Mouse (Mus musculus): ENCODE data around the gene Cops7b. TPM values are rescaled to one million over a fixed set of nuclear protein-coding genes. Genes with fewer than 3 reads are reported as not detected.

The Cops7b gene
- total RNA-seq, 2 experiments from 2014 or later = 19.5 to 21.1 TPM

DNA sequence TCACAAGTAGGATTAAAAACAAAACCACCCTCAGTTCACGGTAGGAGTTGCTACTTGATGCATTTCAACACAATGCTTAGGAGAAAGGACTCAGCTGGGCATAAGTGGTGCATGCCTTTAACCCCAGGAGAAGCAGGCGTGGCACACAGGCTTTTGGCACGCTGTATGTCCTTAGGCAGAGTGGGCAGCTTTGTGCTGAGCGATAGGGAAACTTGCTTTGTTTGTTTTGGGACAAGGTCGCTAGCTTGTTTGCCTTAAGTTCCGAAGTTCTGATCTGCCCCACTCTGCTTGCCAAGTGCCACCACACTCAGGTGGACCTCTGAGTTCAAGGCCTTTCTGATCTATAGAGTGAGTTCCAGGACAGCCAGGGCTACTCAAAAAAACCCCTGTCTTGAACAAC lies 12.6 kb downstream of the Cops7b start:
- DNase-seq (ENCODE audit: low spot score in 2 of 2) = no peak

- peak; percentile 16 to 60 for DNase-seq (ENCODE audit: low spot score in 2 of 2)
Observed at GRCm38 (mm10) chr1:86596512-86596911, 13.8 kb downstream of the Cops7b start.

DNA sequence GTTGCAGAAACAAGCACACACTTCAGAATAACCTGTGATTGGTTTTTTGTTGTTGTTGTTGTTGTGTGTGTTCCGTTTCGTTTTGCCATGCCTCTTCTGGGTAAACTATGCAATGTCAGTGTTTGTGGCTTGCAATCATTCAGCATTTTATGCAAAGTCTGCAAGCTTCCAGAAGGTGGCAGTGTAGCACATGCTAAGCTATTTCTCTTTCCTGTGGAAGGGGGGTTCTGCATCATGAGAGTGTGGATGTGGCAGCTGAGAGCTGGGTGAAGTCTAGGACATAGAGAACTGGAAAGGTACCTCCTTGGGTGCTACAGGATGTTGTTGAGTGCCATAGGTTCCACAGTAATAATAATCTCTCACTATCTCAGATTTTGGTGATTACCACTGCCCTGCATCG lies 15.8 kb downstream of the Cops7b start:
- peak in 1 of 2 experiments; percentile 33 for DNase-seq (ENCODE audit: low spot score in 2 of 2)

DNA sequence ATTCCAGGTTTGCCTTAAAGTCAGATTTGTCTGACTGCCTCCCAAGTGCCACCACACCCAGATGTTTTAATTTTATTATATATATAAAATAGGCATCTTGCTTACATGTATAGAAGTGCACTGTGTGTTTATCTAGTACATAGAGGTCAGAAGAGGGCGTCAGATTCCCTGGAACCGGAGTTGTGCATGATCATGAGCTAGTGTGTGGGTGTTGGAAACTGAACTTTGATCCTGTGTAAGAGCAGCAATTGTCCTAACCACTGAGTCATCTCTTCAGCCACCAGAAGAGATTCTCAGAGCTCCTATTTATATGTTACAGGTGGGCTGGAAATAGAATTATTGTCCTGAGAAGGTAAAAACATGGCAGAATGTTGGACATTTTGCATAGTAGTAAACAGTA lies 17.4 kb downstream of the Cops7b start:
- no peak for DNase-seq (ENCODE audit: low spot score in 2 of 2)

GRCm38 (mm10) chr1:86610954-86611353 lies 28.2 kb downstream of the Cops7b start:
- no peak for DNase-seq (ENCODE audit: low spot score in 2 of 2)

- DNase-seq (ENCODE audit: low spot score in 2 of 2) = no peak
Observed at GRCm38 (mm10) chr1:86612081-86612480, 29.4 kb downstream of the Cops7b start.

DNA sequence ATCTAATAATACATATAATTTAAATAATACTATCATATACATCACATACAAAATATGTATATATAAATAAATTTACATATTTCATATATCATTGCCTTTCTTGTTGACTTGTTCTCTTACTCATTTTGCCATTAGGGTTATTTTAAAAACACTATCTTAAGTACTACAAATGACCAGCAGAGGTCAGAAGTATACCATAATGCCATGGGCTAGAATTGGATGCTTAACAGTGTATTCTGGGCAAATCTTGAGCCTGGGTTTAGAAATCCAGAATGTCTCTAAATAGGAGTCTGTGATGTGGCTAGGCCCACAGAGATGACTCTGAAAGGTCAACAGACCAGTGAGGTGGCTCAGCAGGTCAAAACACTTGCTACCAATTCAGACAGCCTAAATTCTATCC lies 31.6 kb downstream of the Cops7b start:
- DNase-seq (ENCODE audit: low spot score in 2 of 2) = peak in 1 of 2 experiments; percentile 29

GRCm38 (mm10) chr1:86618454-86619125 lies 35.9 kb downstream of the Cops7b start:
- peak; percentile 48 to 91 for DNase-seq (ENCODE audit: low spot score in 2 of 2)

GRCm38 (mm10) chr1:86622296-86622695 lies 39.6 kb downstream of the Cops7b start:
- no peak for DNase-seq (ENCODE audit: low spot score in 2 of 2)

GRCm38 (mm10) chr1:86623001-86624000 lies 40.6 kb downstream of the Cops7b start:
- no peak for DNase-seq (ENCODE audit: low spot score in 2 of 2)

DNA sequence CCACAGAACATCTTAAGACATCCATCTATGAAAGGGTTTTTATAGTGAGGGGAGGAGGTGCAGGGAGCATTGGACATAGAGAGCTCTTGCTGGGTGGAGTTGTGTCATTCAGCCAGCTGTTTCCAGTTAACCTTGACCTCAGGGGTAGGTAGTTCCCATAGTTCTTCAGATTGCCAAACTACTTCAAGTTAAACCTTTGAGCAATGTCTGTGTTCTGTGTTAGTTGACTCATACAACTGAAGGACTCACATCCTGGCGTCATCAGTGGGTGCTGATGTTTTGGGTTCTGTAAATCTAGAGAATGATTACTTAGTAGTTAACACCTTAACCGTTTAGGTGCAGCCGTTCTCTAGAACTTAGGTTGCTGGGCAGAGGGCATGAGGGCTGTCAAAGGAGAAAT lies 45.6 kb downstream of the Cops7b start:
- DNase-seq (ENCODE audit: low spot score in 2 of 2) = no peak

- DNase-seq (ENCODE audit: low spot score in 2 of 2) = no peak
Observed at GRCm38 (mm10) chr1:86629936-86630335, 47.2 kb downstream of the Cops7b start.

GRCm38 (mm10) chr1:86630527-86630926 lies 47.8 kb downstream of the Cops7b start:
- DNase-seq (ENCODE audit: low spot score in 2 of 2) = no peak

DNA sequence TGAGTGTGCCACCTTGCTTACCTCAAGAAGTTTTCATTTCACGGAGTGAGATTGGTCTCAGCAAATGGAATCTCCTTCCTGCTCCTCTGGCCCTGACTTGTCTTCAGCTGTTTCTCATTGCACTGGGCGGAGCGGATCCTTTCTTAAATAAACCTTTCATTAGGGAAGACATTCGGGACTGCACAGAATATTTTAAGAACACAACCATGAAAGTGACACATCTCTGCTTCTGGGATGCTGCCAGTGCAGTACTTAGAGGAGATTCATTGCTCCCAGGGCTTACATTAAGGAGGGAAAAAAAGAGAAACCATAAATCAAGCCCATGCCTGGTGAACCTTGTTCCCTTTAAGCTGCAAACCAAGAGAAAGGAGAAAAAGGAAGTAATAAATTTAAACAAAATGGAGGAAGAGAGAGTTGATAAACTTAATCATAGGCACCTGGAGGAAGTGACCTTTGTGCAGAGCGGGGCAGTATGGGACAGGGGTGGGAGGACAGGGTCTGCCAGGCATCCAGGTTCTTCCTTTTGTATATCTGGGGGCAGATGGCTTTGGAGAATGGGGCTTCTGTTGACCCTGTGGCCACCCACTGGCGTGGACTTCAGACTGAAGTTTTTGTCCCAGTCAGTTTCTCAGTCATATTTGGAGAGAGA lies 50.2 kb downstream of the Cops7b start:
- DNase-seq (ENCODE audit: low spot score in 2 of 2) = no peak

DNA sequence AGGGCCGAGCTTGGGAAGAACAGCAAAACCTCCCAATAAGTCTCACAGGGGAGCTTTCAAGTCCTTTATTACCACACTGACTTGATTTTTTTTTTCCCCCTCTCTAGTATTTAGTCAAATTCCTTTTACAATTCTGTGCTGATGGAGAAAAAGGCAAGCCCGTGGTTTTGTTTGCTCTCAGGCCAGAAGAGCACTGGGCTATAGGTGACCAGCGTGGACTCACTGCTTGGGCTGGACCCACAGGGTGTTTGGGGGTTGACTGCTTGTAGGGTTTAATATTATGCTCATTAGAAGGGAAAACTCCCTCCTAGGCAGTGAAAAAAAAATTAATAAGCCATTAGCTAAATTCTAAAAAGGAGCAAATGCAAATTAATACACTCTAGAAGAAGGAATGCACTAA lies 50.7 kb downstream of the Cops7b start:
- DNase-seq (ENCODE audit: low spot score in 2 of 2) = no peak

- no peak for DNase-seq (ENCODE audit: low spot score in 2 of 2)
Observed at GRCm38 (mm10) chr1:86633840-86634750, 51.4 kb downstream of the Cops7b start.

- peak in 1 of 2 experiments; percentile 34 for DNase-seq (ENCODE audit: low spot score in 2 of 2)
Observed at GRCm38 (mm10) chr1:86634751-86635359, 52.2 kb downstream of the Cops7b start.

- DNase-seq (ENCODE audit: low spot score in 2 of 2) = no peak
Observed at GRCm38 (mm10) chr1:86643101-86643809, 60.6 kb downstream of the Cops7b start.

DNA sequence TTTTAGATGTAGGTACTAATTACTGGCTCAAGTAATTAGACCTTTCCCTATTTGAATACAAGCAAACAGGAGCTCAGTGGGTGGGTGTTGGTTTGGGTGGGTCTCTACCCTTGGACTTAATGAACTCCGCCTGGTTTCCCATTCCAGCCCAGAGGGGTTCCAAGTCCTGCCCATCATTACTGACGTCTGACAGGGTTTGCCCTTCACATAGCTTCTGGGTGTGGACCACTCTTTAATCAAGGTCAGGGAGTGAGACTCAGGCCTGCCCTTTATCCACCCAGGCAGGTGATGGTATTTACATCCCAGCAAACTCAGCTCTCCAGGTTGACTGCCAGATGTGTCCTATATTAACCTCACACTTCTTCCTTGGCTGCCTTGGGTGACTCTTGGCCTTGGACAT lies 64.8 kb downstream of the Cops7b start:
- DNase-seq (ENCODE audit: low spot score in 2 of 2) = no peak

- peak; percentile 45 to 76 for DNase-seq (ENCODE audit: low spot score in 2 of 2)
Observed at GRCm38 (mm10) chr1:86650272-86650671, 67.6 kb downstream of the Cops7b start.

Data from layer of hippocampus, adult 18-20 months (tissue).